Mouse (Mus musculus) heart, embryonic 11.5 days (tissue): ENCODE measurements around the gene Lrrn1. TPM values are rescaled to one million over a fixed set of nuclear protein-coding genes. Genes with fewer than 3 reads are reported as not detected.

Experiments used
- ATAC-seq: fragments of 200-750 bp; cut with Nextera tagmentation; replicated peaks from 2 replicates; pipeline ENCODE4 v1.8.0; 2017; ENCODE audit warnings: moderate library complexity; ENCODE audit not compliant: insufficient number of reproducible peaks, low FRiP score, low TSS enrichment
- H3K27ac ChIP-seq: fragments of 300-500 bp; sonication (generic); 2 replicates; pipeline ENCODE4 v1.5.1; 2014; ENCODE audit warnings: mild to moderate bottlenecking, low read depth, low read length
- H3K27me3 ChIP-seq: fragments of 300-500 bp; sonication (generic); 2 replicates; pipeline ENCODE4 v1.6.1; 2014; ENCODE audit warnings: mild to moderate bottlenecking, low read length, mixed read lengths; ENCODE audit not compliant: control insufficient read depth, insufficient read depth
- H3K36me3 ChIP-seq: fragments of 300-500 bp; sonication (generic); 2 replicates; pipeline ENCODE4 v1.6.1; 2014; ENCODE audit warnings: mild to moderate bottlenecking, low read length, moderate library complexity, mixed read lengths; ENCODE audit not compliant: control insufficient read depth, insufficient read depth
- H3K4me1 ChIP-seq: fragments of 300-500 bp; sonication (generic); 2 replicates; pipeline ENCODE4 v1.6.1; 2014; ENCODE audit warnings: low read length; ENCODE audit not compliant: control insufficient read depth, insufficient read depth
- H3K4me2 ChIP-seq: fragments of 300-500 bp; sonication (generic); 2 replicates; pipeline ENCODE4 v1.6.1; 2014; ENCODE audit warnings: mild to moderate bottlenecking, moderate library complexity
- H3K4me3 ChIP-seq: fragments of 300-500 bp; sonication (generic); 2 replicates; pipeline ENCODE4 v1.5.1; 2014; ENCODE audit warnings: low read depth, low read length
- H3K9ac ChIP-seq: fragments of 300-500 bp; sonication (generic); 2 replicates; pipeline ENCODE4 v1.6.1; 2014; ENCODE audit warnings: mild to moderate bottlenecking, low read depth, low read length, moderate library complexity
- H3K9me3 ChIP-seq: fragments of 300-500 bp; sonication (generic); replicated peaks from 2 replicates; pipeline ENCODE4 v1.6.1; 2016; ENCODE audit warnings: low read length; ENCODE audit not compliant: control insufficient read depth
- WGBS: fragments of 180-500 bp; shearing (Covaris S2); extraction: QIAGEN DNeasy Blood & Tissue Kit; methylation state at CpG from one replicate; pipeline ENCODE4 v1.1.7; 2014; ENCODE audit not compliant: insufficient replicate concordance; 5-methylcytosine and 5-hydroxymethylcytosine counted together
- polyA plus RNA-seq: library from polyadenylated mRNA; unstranded; fragments of >200 nt; fragmentation: Nextera tagmentation; extraction: Ambion mirVana; gene quantifications from 2 replicates; pipeline ENCODE4 v1.2.1, GENCODE M21; 2014

Lrrn1 gene
- 3.3 and 3.9 TPM in 2 replicates for polyA plus RNA-seq

- no peaks in the 10 kb centered on the region for H3K36me3 ChIP-seq
- H3K4me3 ChIP-seq = peak within 1 kb of the TSS; percentile 60
- H3K9me3 ChIP-seq = no peaks in the 10 kb centered on the region
- 0 out of 2 replicates have a peak, but pooled peaks cover 3% of the 10 kb centered on the region for H3K4me1 ChIP-seq
- peak within 1 kb of the TSS; percentile 49 for H3K9ac ChIP-seq
- peak within 1 kb of the TSS; percentile 99 for H3K4me2 ChIP-seq
- peak; percentile 83 for ATAC-seq
- peaks cover 31% of the 10 kb centered on the region for H3K27me3 ChIP-seq
- H3K27ac ChIP-seq = no peak within 1 kb of the TSS
- 11% methylated on average over 13 of the region's 43 CpGs for WGBS
Observed at GRCm38 (mm10) chr6:107528877-107529864, at the start of gene Lrrn1. TSS of gene Lrrn1 (plus strand) at chr6:107529768.

DNA sequence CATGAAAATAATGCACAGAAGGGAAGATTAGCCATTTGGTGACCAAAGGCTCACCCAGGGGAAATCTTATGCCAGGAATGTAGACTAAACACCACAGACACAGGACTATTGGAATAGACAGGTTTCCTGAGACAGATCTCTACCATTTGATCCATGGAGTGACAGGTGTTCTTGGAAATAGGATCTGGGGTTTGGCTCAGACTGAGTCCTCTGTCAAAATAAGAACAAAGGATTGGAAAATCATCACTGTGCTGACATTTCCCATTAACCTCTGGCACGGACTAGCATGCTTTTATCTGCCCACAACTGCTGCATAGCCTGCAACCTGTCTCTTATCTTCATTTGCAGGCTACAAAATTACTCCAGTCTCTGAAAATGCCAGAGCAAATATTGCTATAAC lies 35.1 kb upstream of the Lrrn1 start:
- H3K27ac ChIP-seq = no peak overlapping the region
- H3K4me2 ChIP-seq = no peak overlapping the region
- H3K27me3 ChIP-seq = no peaks in the 10 kb centered on the region
- no peak for ATAC-seq
- H3K9me3 ChIP-seq = no peaks in the 10 kb centered on the region
- H3K36me3 ChIP-seq = no peaks in the 10 kb centered on the region
- H3K4me3 ChIP-seq = no peak overlapping the region
- 37% methylated on average over 1 of the region's 1 CpGs for WGBS
- H3K9ac ChIP-seq = no peak overlapping the region
- no peaks in the 10 kb centered on the region for H3K4me1 ChIP-seq

GRCm38 (mm10) chr6:107495830-107496229 lies 33.7 kb upstream of the Lrrn1 start:
- ATAC-seq = no peak
- no peak overlapping the region for H3K4me2 ChIP-seq
- H3K9me3 ChIP-seq = no peaks in the 10 kb centered on the region
- no peaks in the 10 kb centered on the region for H3K4me1 ChIP-seq
- no peaks in the 10 kb centered on the region for H3K36me3 ChIP-seq
- no peaks in the 10 kb centered on the region for H3K27me3 ChIP-seq
- H3K9ac ChIP-seq = no peak overlapping the region
- WGBS = 63% methylated on average over 1 of the region's 1 CpGs
- H3K27ac ChIP-seq = no peak overlapping the region
- H3K4me3 ChIP-seq = no peak overlapping the region

GRCm38 (mm10) chr6:107513716-107514115 lies 15.9 kb upstream of the Lrrn1 start:
- H3K9ac ChIP-seq = no peak overlapping the region
- H3K27me3 ChIP-seq = no peaks in the 10 kb centered on the region
- no peak for ATAC-seq
- H3K27ac ChIP-seq = no peak overlapping the region
- WGBS = 76% methylated on average over 4 of the region's 4 CpGs
- H3K4me2 ChIP-seq = no peak overlapping the region
- H3K4me3 ChIP-seq = no peak overlapping the region
- H3K4me1 ChIP-seq = no peaks in the 10 kb centered on the region
- H3K9me3 ChIP-seq = no peaks in the 10 kb centered on the region
- H3K36me3 ChIP-seq = no peaks in the 10 kb centered on the region

- Histone ChIP-seq H3K27me3 (0 out of 2 replicates have a peak, but pooled peaks cover under 1% of the 10 kb centered on the region), H3K9ac (no peak overlapping the region), H3K36me3 (no peaks in the 10 kb centered on the region), H3K27ac (no peak overlapping the region), H3K4me3 (no peak overlapping the region), H3K4me2 (no peak overlapping the region), H3K4me1 (no peaks in the 10 kb centered on the region), H3K9me3 (no peaks in the 10 kb centered on the region)
- no peak for ATAC-seq
- WGBS = 78% methylated on average over 2 of the region's 2 CpGs
Observed at GRCm38 (mm10) chr6:107523953-107524352, 5.6 kb upstream of the Lrrn1 start.

DNA sequence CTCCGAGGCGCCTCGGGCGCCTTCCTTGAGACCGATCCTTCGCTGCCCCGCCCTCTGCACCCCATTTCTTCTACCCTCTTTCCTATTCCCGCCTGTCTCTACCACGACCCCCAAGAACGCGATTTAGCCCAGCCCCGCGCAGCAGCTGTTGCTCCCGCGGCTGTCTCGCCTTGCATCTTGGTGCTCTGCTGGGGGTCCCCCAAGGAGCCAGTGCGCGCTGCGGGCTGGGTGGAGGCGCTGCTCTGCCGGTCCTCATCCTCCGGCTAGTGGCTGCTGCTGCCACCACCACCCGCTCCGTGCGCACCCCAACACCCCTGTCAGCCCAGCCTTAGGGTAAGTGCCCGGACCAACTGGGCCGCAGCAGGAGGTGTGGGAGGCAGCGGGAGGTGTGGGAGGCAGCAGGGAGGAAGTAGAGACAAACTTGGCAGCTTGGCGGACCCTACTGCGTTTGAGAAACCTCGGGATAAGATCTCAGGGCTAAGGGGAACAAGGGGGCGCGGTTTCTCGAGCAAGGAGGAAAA lies 403 bp downstream of the Lrrn1 start:
- H3K4me3 ChIP-seq = peak overlapping the region; percentile 60
- peak; percentile 60; the same call in 1 of the 2 replicates for ATAC-seq
- H3K4me2 ChIP-seq = peak overlapping the region; percentile 99
- no peaks in the 10 kb centered on the region for H3K9me3 ChIP-seq
- peaks cover 31% of the 10 kb centered on the region for H3K27me3 ChIP-seq
- 0 out of 2 replicates have a peak, but pooled peaks cover 3% of the 10 kb centered on the region for H3K4me1 ChIP-seq
- WGBS = 2% methylated on average over 34 of the region's 34 CpGs
- peak overlapping the region; percentile 49 for H3K9ac ChIP-seq
- H3K36me3 ChIP-seq = no peaks in the 10 kb centered on the region
- H3K27ac ChIP-seq = no peak overlapping the region

- no peak overlapping the region for H3K27ac ChIP-seq
- no peak overlapping the region for H3K9ac ChIP-seq
- H3K36me3 ChIP-seq = no peaks in the 10 kb centered on the region
- ATAC-seq = no peak
- peaks cover 31% of the 10 kb centered on the region for H3K27me3 ChIP-seq
- no peaks in the 10 kb centered on the region for H3K9me3 ChIP-seq
- 2% methylated on average over 15 of the region's 15 CpGs for WGBS
- H3K4me3 ChIP-seq = peak overlapping the region; percentile 60
- peak overlapping the region; percentile 99 for H3K4me2 ChIP-seq
- 0 out of 2 replicates have a peak, but pooled peaks cover 3% of the 10 kb centered on the region for H3K4me1 ChIP-seq
Observed at GRCm38 (mm10) chr6:107530621-107531285, 1.2 kb downstream of the Lrrn1 start.

DNA sequence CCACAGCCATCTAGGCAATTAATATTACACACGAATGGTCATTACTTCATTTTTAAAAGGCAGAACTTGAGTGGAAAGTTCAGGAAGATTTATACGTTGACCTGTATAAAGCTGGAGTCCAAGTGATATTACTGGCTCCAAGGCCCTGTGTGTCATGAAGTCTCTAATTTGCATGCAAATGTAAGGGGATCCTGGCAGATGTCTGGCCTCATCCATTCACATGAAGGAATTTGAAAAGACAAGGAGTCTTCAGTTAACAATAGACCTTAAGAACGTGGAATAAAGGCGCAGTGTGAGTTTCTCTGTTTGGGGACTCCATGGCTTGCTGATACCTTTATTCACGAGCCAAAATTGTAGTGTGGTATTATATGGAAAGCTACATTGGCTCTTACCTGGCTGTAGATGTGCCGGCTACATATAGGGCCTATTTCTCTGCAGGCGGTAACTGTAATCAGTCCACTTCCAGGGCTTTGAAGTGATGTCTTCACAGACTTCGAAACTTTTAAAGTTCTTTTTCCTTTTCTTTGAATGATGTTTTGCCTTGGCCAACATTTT lies 2.0 kb downstream of the Lrrn1 start:
- no peaks in the 10 kb centered on the region for H3K36me3 ChIP-seq
- H3K4me2 ChIP-seq = peak overlapping the region; percentile 99; the same call in 1 of the 2 replicates
- no peak for ATAC-seq
- H3K4me3 ChIP-seq = no peak overlapping the region
- peaks cover 31% of the 10 kb centered on the region for H3K27me3 ChIP-seq
- H3K27ac ChIP-seq = no peak overlapping the region
- 0 out of 2 replicates have a peak, but pooled peaks cover 3% of the 10 kb centered on the region for H3K4me1 ChIP-seq
- WGBS = 57% methylated on average over 8 of the region's 8 CpGs
- no peak overlapping the region for H3K9ac ChIP-seq
- no peaks in the 10 kb centered on the region for H3K9me3 ChIP-seq
